In genomic region chr3:27742124-27742523, GRCm38 (mm10) we compare ENCODE assay signal across 29 mouse cellular contexts. TPM values are rescaled to one million over a fixed set of nuclear protein-coding genes. Genes with fewer than 3 reads are reported as not detected.
A peak's percentile ranks its signal among the peaks of the same experiment; 100 is the strongest.
DNase-seq lines count a peak whose midpoint lies in the region; ATAC-seq and TF ChIP-seq lines count a peak whose summit lies in the region.
"Had no signal": no experiment of that assay in that cellular context is flagged by ENCODE, and none has a peak within 500 bp of the region (broad histone marks: within the 10 kb centered on the region; RNA-seq: fewer than 3 reads in every experiment).

No protein-coding gene starts in this region.

- no peaks in the 10 kb centered on the region for H3K27me3 ChIP-seq in lung, postnatal 0 days (replicated peaks; ENCODE audit: insufficient read depth, low read length)
- H3K27me3 ChIP-seq: embryonic facial prominence, embryonic 15.5 days; liver, embryonic 15.5 days; lung, embryonic 15.5 days; midbrain, embryonic 15.5 days; neural tube, embryonic 12.5 days had no signal

- H3K9me3 ChIP-seq in lung, postnatal 0 days (ENCODE audit: low read length), result no peaks in the 10 kb centered on the region
- H3K9me3 ChIP-seq: embryonic facial prominence, embryonic 10.5 days; embryonic facial prominence, embryonic 15.5 days; G1E; liver, embryonic 15.5 days; lung, embryonic 15.5 days; midbrain, embryonic 15.5 days; neural tube, embryonic 12.5 days had no signal

- H3K4me1 ChIP-seq in lung, postnatal 0 days (ENCODE audit: insufficient read depth, low read depth, low read length), result no peaks in the 10 kb centered on the region
- H3K4me1 ChIP-seq in brown adipose tissue, adult 24 weeks (ENCODE audit: control insufficient read depth, insufficient read depth, insufficient read length, low read length), result 0 out of 2 replicates have a peak, but pooled peaks cover 2% of the 10 kb centered on the region
- H3K4me1 ChIP-seq: embryonic facial prominence, embryonic 15.5 days; liver, embryonic 15.5 days; midbrain, embryonic 15.5 days; neural tube, embryonic 12.5 days had no signal

- no peak overlapping the region for H3K4me3 ChIP-seq in lung, postnatal 0 days (ENCODE audit: low read depth, low read length)
- no peak overlapping the region for H3K4me3 ChIP-seq in brown adipose tissue, adult 24 weeks (ENCODE audit: insufficient read depth, low read depth, low read length)
- no peak overlapping the region for H3K4me3 ChIP-seq in macrophage (ENCODE audit: inconsistent target)
- H3K4me3 ChIP-seq: embryonic facial prominence, embryonic 10.5 days; embryonic facial prominence, embryonic 15.5 days; gastrocnemius, adult 2 months; liver, embryonic 15.5 days; lung, embryonic 15.5 days; midbrain, embryonic 10.5 days; midbrain, embryonic 15.5 days; neural tube, embryonic 12.5 days had no signal

- WGBS in lung, postnatal 0 days, result 63% methylated on average over 2 of the region's 2 CpGs
- WGBS in macrophage (ENCODE audit: missing documents), result 0% methylated on average over 2 of the region's 2 CpGs

- H3K36me3 ChIP-seq in lung, postnatal 0 days (ENCODE audit: insufficient read depth, low read length), result no peaks in the 10 kb centered on the region
- H3K36me3 ChIP-seq in macrophage (ENCODE audit: inconsistent target), result no peaks in the 10 kb centered on the region
- H3K36me3 ChIP-seq: embryonic facial prominence, embryonic 10.5 days; embryonic facial prominence, embryonic 15.5 days; G1E; liver, embryonic 15.5 days; lung, embryonic 15.5 days; midbrain, embryonic 10.5 days; midbrain, embryonic 15.5 days; neural tube, embryonic 12.5 days had no signal

- intact Hi-C loops in left cerebral cortex, postnatal 10 days (cut with DNase I), result no loop called here

- TF ChIP-seq CTCF in lung, postnatal 0 days (IDR thresholded peaks at IDR 0.05), result no peak

- ATAC-seq in lung, postnatal 0 days, result no peak
- ATAC-seq in neutrophil, adult 5-6 weeks (ENCODE audit: extremely low read depth, insufficient number of reproducible peaks, low FRiP score, poor library complexity, severe bottlenecking), result peak; percentile 93
- ATAC-seq: forebrain, embryonic 14.5 days; hindbrain, embryonic 16.5 days; midbrain, embryonic 15.5 days had no signal

- H3K27ac ChIP-seq in lung, postnatal 0 days (ENCODE audit: low read length), result no peak overlapping the region
- 0 out of 2 replicates have a peak overlapping the region, but pooled peaks have one; percentile 17 for H3K27ac ChIP-seq in brown adipose tissue, adult 24 weeks (replicated peaks; ENCODE audit: low read depth, low read length)
- H3K27ac ChIP-seq in macrophage, result peak overlapping the region; percentile 77
- H3K27ac ChIP-seq: embryonic facial prominence, embryonic 10.5 days; embryonic facial prominence, embryonic 15.5 days; gastrocnemius, adult 2 months; liver, embryonic 15.5 days; lung, embryonic 15.5 days; midbrain, embryonic 10.5 days; midbrain, embryonic 15.5 days; neural tube, embryonic 12.5 days had no signal

- DNase-seq in lung, postnatal 0 days (ENCODE audit: low spot score), result peak; percentile 69
- DNase-seq in lung, postnatal 25 days (ENCODE audit: low spot score), result no peak
- no peak for DNase-seq in yolk sac, embryonic 10.5 days (ENCODE audit: low spot score)
- DNase-seq in cerebellum, adult 11 months, result no peak
- no peak for DNase-seq in left cerebral cortex, postnatal 10 days (ENCODE audit: extremely low spot score in 1 of 2, low spot score in 2 of 2)
- DNase-seq: adrenal gland, adult 8-10 months; cerebellum, adult 2 months; cerebellum, postnatal 14 days; gastrocnemius, adult 2 months; gastrocnemius, postnatal 36 days; heart, postnatal 14 days; kidney, adult 8-10 months; kidney, postnatal 10 days; left cerebral cortex, postnatal 4 days; lung, postnatal 4 days; thymus, postnatal 4 days had no signal

- no peak for TF ChIP-seq EP300 in lung, postnatal 0 days (IDR thresholded peaks at IDR 0.05)

- no peaks in the 10 kb centered on the region for H3K79me2 ChIP-seq in macrophage (ENCODE audit: inconsistent target)

- H3K4me2 ChIP-seq in lung, postnatal 0 days (replicated peaks; ENCODE audit: low read depth, low read length), result no peak overlapping the region
- H3K4me2 ChIP-seq: embryonic facial prominence, embryonic 15.5 days; liver, embryonic 15.5 days; lung, embryonic 15.5 days; midbrain, embryonic 15.5 days; neural tube, embryonic 12.5 days had no signal

- H3K9ac ChIP-seq in lung, postnatal 0 days (replicated peaks; ENCODE audit: low read depth), result no peak overlapping the region
- H3K9ac ChIP-seq: embryonic facial prominence, embryonic 15.5 days; liver, embryonic 15.5 days; lung, embryonic 15.5 days; midbrain, embryonic 15.5 days; neural tube, embryonic 12.5 days had no signal

RNA-seq across cellular contexts. Expression of gene Fndc3b, which starts 31.0 kb away (rescaled TPM):
- 28.5 and 30.6 TPM in 2 replicates for polyA plus RNA-seq in lung, postnatal 0 days (2015; fragmentation: Nextera tagmentation; extraction: Ambion mirVana)
- 6.4 and 13.2 TPM in 2 replicates for polyA plus RNA-seq in brown adipose tissue, adult 24 weeks (2012; ENCODE audit: insufficient read depth, insufficient read length, missing spikeins)
- total RNA-seq in macrophage (2018; cell fraction: chromatin; rRNA removed), result 100 to 1,000 TPM in 3 of 26 experiments, 10 to 100 TPM in 23; 34.6 to 267 (median 55.6) TPM
- total RNA-seq in macrophage (2018; cell fraction: cytosol; rRNA removed), result 10 to 100 TPM; 24.9 to 76.0 (median 41.2) TPM
- total RNA-seq in macrophage (2018; cell fraction: nucleus; rRNA removed), result 100 to 1,000 TPM in 3 of 26 experiments, 10 to 100 TPM in 23; 39.7 to 251 (median 61.5) TPM
- polyA plus RNA-seq in macrophage (2018), result 16.7 to 39.2 TPM (median 24.7 TPM) in 3 replicates
- total RNA-seq in neutrophil, adult 5-6 weeks (2017), result 14.3 and 15.1 TPM in 2 replicates
- total RNA-seq in left cerebral cortex, postnatal 10 days (2021), result 10 to 100 TPM; 22.9 to 25.7 TPM
- polyA plus RNA-seq: G1E had no signal
